Mouse (Mus musculus): ENCODE data around the gene Tedc1. TPM values are rescaled to one million over a fixed set of nuclear protein-coding genes. Genes with fewer than 3 reads are reported as not detected.
A peak's percentile ranks its signal among the peaks of the same experiment; 100 is the strongest.

Tedc1 gene
- polyA plus RNA-seq, 1 experiment from 2014 or later: 10.2 TPM

- H3K9ac ChIP-seq: no peak overlapping the region
- WGBS: 40% methylated on average over 8 of the region's 8 CpGs
- DNase-seq (ENCODE audit: low spot score) (no peak), ATAC-seq (ENCODE audit: low FRiP score) (no peak)
- peak overlapping the region; percentile 50 for H3K4me3 ChIP-seq (replicated peaks; ENCODE audit: low read length)
- H3K27me3 ChIP-seq (ENCODE audit: control insufficient read depth, insufficient read depth, low read length): 0 out of 2 replicates have a peak, but pooled peaks cover 8% of the 10 kb centered on the region
- H3K27ac ChIP-seq: no peak overlapping the region
- peaks cover 17% of the 10 kb centered on the region for H3K4me1 ChIP-seq (replicated peaks; ENCODE audit: control insufficient read depth, insufficient read depth, low read length)
- no peaks in the 10 kb centered on the region for H3K36me3 ChIP-seq (replicated peaks; ENCODE audit: control insufficient read depth, insufficient read depth)
- peak overlapping the region; percentile 82 for H3K4me2 ChIP-seq (replicated peaks)
- no peaks in the 10 kb centered on the region for H3K9me3 ChIP-seq (ENCODE audit: control insufficient read depth, low read length)
Measured at GRCm38 (mm10) chr12:113157002-113157401, 781 bp downstream of the Tedc1 start.

GRCm38 (mm10) chr12:113157521-113157920 is 1.3 kb downstream of the Tedc1 start:
- DNase-seq (ENCODE audit: low spot score) (no peak), ATAC-seq (ENCODE audit: low FRiP score) (no peak)
- H3K9me3 ChIP-seq (ENCODE audit: control insufficient read depth, low read length): no peaks in the 10 kb centered on the region
- H3K9ac ChIP-seq: no peak overlapping the region
- peak overlapping the region; percentile 82; the same call in 1 of the 2 replicates for H3K4me2 ChIP-seq (replicated peaks)
- H3K4me3 ChIP-seq (replicated peaks; ENCODE audit: low read length): no peak overlapping the region
- peaks cover 17% of the 10 kb centered on the region for H3K4me1 ChIP-seq (replicated peaks; ENCODE audit: control insufficient read depth, insufficient read depth, low read length)
- H3K27me3 ChIP-seq (ENCODE audit: control insufficient read depth, insufficient read depth, low read length): 0 out of 2 replicates have a peak, but pooled peaks cover 3% of the 10 kb centered on the region
- no peaks in the 10 kb centered on the region for H3K36me3 ChIP-seq (replicated peaks; ENCODE audit: control insufficient read depth, insufficient read depth)
- H3K27ac ChIP-seq: no peak overlapping the region
- WGBS: 94% methylated on average over 8 of the region's 8 CpGs

GRCm38 (mm10) chr12:113157971-113158370 is 1.8 kb downstream of the Tedc1 start:
- Histone ChIP-seq H3K36me3 (replicated peaks; ENCODE audit: control insufficient read depth, insufficient read depth) (no peaks in the 10 kb centered on the region), H3K9me3 (ENCODE audit: control insufficient read depth, low read length) (no peaks in the 10 kb centered on the region), H3K27me3 (ENCODE audit: control insufficient read depth, insufficient read depth, low read length) (no peaks in the 10 kb centered on the region), H3K27ac (no peak overlapping the region), H3K4me2 (replicated peaks) (no peak overlapping the region), H3K4me1 (replicated peaks; ENCODE audit: control insufficient read depth, insufficient read depth, low read length) (peaks cover 17% of the 10 kb centered on the region), H3K4me3 (replicated peaks; ENCODE audit: low read length) (no peak overlapping the region), H3K9ac (no peak overlapping the region)
- WGBS: 93% methylated on average over 8 of the region's 8 CpGs
- no peak for DNase-seq (ENCODE audit: low spot score)
- no peak for ATAC-seq (ENCODE audit: low FRiP score)

- WGBS: 64% methylated on average over 11 of the region's 11 CpGs
- H3K4me3 ChIP-seq (replicated peaks; ENCODE audit: low read length): no peak overlapping the region
- peak overlapping the region; percentile 78 for H3K27ac ChIP-seq
- no peak overlapping the region for H3K4me2 ChIP-seq (replicated peaks)
- ATAC-seq (ENCODE audit: low FRiP score) (peak; percentile 81), DNase-seq (ENCODE audit: low spot score) (peak; percentile 42)
- H3K9ac ChIP-seq: no peak overlapping the region
- H3K27me3 ChIP-seq (ENCODE audit: control insufficient read depth, insufficient read depth, low read length): no peaks in the 10 kb centered on the region
- 0 out of 2 replicates have a peak, but pooled peaks cover 4% of the 10 kb centered on the region for H3K4me1 ChIP-seq (replicated peaks; ENCODE audit: control insufficient read depth, insufficient read depth, low read length)
- H3K36me3 ChIP-seq (replicated peaks; ENCODE audit: control insufficient read depth, insufficient read depth): no peaks in the 10 kb centered on the region
- no peaks in the 10 kb centered on the region for H3K9me3 ChIP-seq (ENCODE audit: control insufficient read depth, low read length)
Measured at GRCm38 (mm10) chr12:113163561-113164006, 7.4 kb downstream of the Tedc1 start.

- no peak overlapping the region for H3K27ac ChIP-seq
- WGBS: 83% methylated on average over 9 of the region's 9 CpGs
- no peaks in the 10 kb centered on the region for H3K27me3 ChIP-seq (ENCODE audit: control insufficient read depth, insufficient read depth, low read length)
- no peak for ATAC-seq (ENCODE audit: low FRiP score)
- H3K4me3 ChIP-seq (replicated peaks; ENCODE audit: low read length): no peak overlapping the region
- 0 out of 2 replicates have a peak, but pooled peaks cover 4% of the 10 kb centered on the region for H3K4me1 ChIP-seq (replicated peaks; ENCODE audit: control insufficient read depth, insufficient read depth, low read length)
- H3K9me3 ChIP-seq (ENCODE audit: control insufficient read depth, low read length): no peaks in the 10 kb centered on the region
- no peak overlapping the region for H3K4me2 ChIP-seq (replicated peaks)
- no peak for DNase-seq (ENCODE audit: low spot score)
- H3K9ac ChIP-seq: no peak overlapping the region
- no peaks in the 10 kb centered on the region for H3K36me3 ChIP-seq (replicated peaks; ENCODE audit: control insufficient read depth, insufficient read depth)
Measured at GRCm38 (mm10) chr12:113168031-113168536, 11.9 kb downstream of the Tedc1 start.

GRCm38 (mm10) chr12:113176960-113177725 is 20.9 kb downstream of the Tedc1 start:
- no peak overlapping the region for H3K9ac ChIP-seq
- H3K27ac ChIP-seq: no peak overlapping the region
- no peaks in the 10 kb centered on the region for H3K27me3 ChIP-seq (ENCODE audit: control insufficient read depth, insufficient read depth, low read length)
- H3K4me2 ChIP-seq (replicated peaks): no peak overlapping the region
- ATAC-seq (ENCODE audit: low FRiP score): no peak
- WGBS: 92% methylated on average over 18 of the region's 18 CpGs
- DNase-seq (ENCODE audit: low spot score): no peak
- H3K4me1 ChIP-seq (replicated peaks; ENCODE audit: control insufficient read depth, insufficient read depth, low read length): no peaks in the 10 kb centered on the region
- no peaks in the 10 kb centered on the region for H3K9me3 ChIP-seq (ENCODE audit: control insufficient read depth, low read length)
- no peaks in the 10 kb centered on the region for H3K36me3 ChIP-seq (replicated peaks; ENCODE audit: control insufficient read depth, insufficient read depth)
- no peak overlapping the region for H3K4me3 ChIP-seq (replicated peaks; ENCODE audit: low read length)

- H3K4me3 ChIP-seq (replicated peaks; ENCODE audit: low read length): no peak overlapping the region
- DNase-seq (ENCODE audit: low spot score) (no peak), ATAC-seq (ENCODE audit: low FRiP score) (no peak)
- H3K9ac ChIP-seq: no peak overlapping the region
- H3K36me3 ChIP-seq (replicated peaks; ENCODE audit: control insufficient read depth, insufficient read depth): no peaks in the 10 kb centered on the region
- no peak overlapping the region for H3K4me2 ChIP-seq (replicated peaks)
- H3K27ac ChIP-seq: no peak overlapping the region
- no peaks in the 10 kb centered on the region for H3K4me1 ChIP-seq (replicated peaks; ENCODE audit: control insufficient read depth, insufficient read depth, low read length)
- no peaks in the 10 kb centered on the region for H3K9me3 ChIP-seq (ENCODE audit: control insufficient read depth, low read length)
- 76% methylated on average over 4 of the region's 4 CpGs for WGBS
- H3K27me3 ChIP-seq (ENCODE audit: control insufficient read depth, insufficient read depth, low read length): no peaks in the 10 kb centered on the region
Measured at GRCm38 (mm10) chr12:113181020-113181419, 24.8 kb downstream of the Tedc1 start.

GRCm38 (mm10) chr12:113184945-113185344 is 28.7 kb downstream of the Tedc1 start:
- no peak overlapping the region for H3K9ac ChIP-seq
- peaks cover 3% of the 10 kb centered on the region; the same call in 1 of the 2 replicates for H3K9me3 ChIP-seq (ENCODE audit: control insufficient read depth, low read length)
- H3K4me1 ChIP-seq (replicated peaks; ENCODE audit: control insufficient read depth, insufficient read depth, low read length): peaks cover 18% of the 10 kb centered on the region
- ATAC-seq (ENCODE audit: low FRiP score) (no peak), DNase-seq (ENCODE audit: low spot score) (no peak)
- H3K4me3 ChIP-seq (replicated peaks; ENCODE audit: low read length): peak overlapping the region; percentile 75; the same call in 1 of the 2 replicates
- H3K36me3 ChIP-seq (replicated peaks; ENCODE audit: control insufficient read depth, insufficient read depth): peaks cover 18% of the 10 kb centered on the region
- H3K4me2 ChIP-seq (replicated peaks): peak overlapping the region; percentile 59
- WGBS: 74% methylated on average over 5 of the region's 5 CpGs
- H3K27me3 ChIP-seq (ENCODE audit: control insufficient read depth, insufficient read depth, low read length): no peaks in the 10 kb centered on the region
- H3K27ac ChIP-seq: no peak overlapping the region

- peak; percentile 59 for DNase-seq (ENCODE audit: low spot score)
- WGBS: 2% methylated on average over 54 of the region's 63 CpGs
- H3K27me3 ChIP-seq (ENCODE audit: control insufficient read depth, insufficient read depth, low read length): no peaks in the 10 kb centered on the region
- peak within 1 kb of the TSS; percentile 66; the same call in 1 of the 2 replicates for H3K27ac ChIP-seq
- peaks cover 3% of the 10 kb centered on the region; the same call in 1 of the 2 replicates for H3K9me3 ChIP-seq (ENCODE audit: control insufficient read depth, low read length)
- peak within 1 kb of the TSS; percentile 75 for H3K4me3 ChIP-seq (replicated peaks; ENCODE audit: low read length)
- peak within 1 kb of the TSS; percentile 88 for H3K9ac ChIP-seq
- peaks cover 18% of the 10 kb centered on the region for H3K4me1 ChIP-seq (replicated peaks; ENCODE audit: control insufficient read depth, insufficient read depth, low read length)
- peaks cover 26% of the 10 kb centered on the region for H3K36me3 ChIP-seq (replicated peaks; ENCODE audit: control insufficient read depth, insufficient read depth)
- peak; percentile 70 for ATAC-seq (ENCODE audit: low FRiP score)
- H3K4me2 ChIP-seq (replicated peaks): peak within 1 kb of the TSS; percentile 59
Measured at GRCm38 (mm10) chr12:113185442-113186291, 29.4 kb downstream of the Tedc1 start, which contains the start of gene Tmem121. Gene Tmem121, plus strand, starts transcription at chr12:113185930.

Measured in hindbrain, embryonic 14.5 days (tissue).